Mouse (Mus musculus) CH12.LX (cell line): ENCODE measurements at regions not wholly inside any gene's neighbourhood (a gene's known extent, or its start where the extent isn't known, plus 50 kb on each side); places are given as distances from the start of the nearest gene placed in this dataset.

Source experiments
- DNase-seq: peaks from one replicate; pipeline ENCODE4 v3.0.0-alpha.2; 2013; ENCODE audit errors: extremely low read depth
- H3K27ac ChIP-seq: 2 replicates; pipeline ENCODE4 v1.5.1; 2012; ENCODE audit warnings: low read depth, mild to moderate bottlenecking, control low read depth, moderate library complexity; ENCODE audit not compliant: insufficient read depth
- H3K27me3 ChIP-seq: replicated peaks from 2 replicates; pipeline ENCODE3; 2012; ENCODE audit warnings: inconsistent platforms
- H3K36me3 ChIP-seq, 2 experiments: replicated peaks in 1 of 2; 2 replicates each; pipeline versions ENCODE3 to v1.6.1; 2012; ENCODE audit warnings: inconsistent platforms in 1 of 2, low read length in 1 of 2, mild to moderate bottlenecking in 1 of 2, mixed read lengths in 1 of 2, moderate library complexity in 1 of 2; ENCODE audit not compliant: control insufficient read depth in 1 of 2, insufficient read depth in 1 of 2
- H3K4me1 ChIP-seq, 2 experiments: 2 replicates each; pipeline ENCODE4 v1.6.1; 2012; ENCODE audit warnings: inconsistent platforms in 1 of 2, moderate library complexity in 1 of 2; ENCODE audit not compliant: insufficient read depth in 2 of 2, control insufficient read depth in 1 of 2
- H3K4me2 ChIP-seq: 2 replicates; pipeline ENCODE4 v1.6.1; 2012; ENCODE audit warnings: low read depth, mild to moderate bottlenecking, control low read depth; ENCODE audit not compliant: poor library complexity, insufficient read depth, severe bottlenecking
- H3K4me3 ChIP-seq, 3 experiments: fragments of 150-350 bp in 1 of 3; sonication (generic) in 1 of 3; replicated peaks in 1 of 3; 2 replicates each; pipeline versions ENCODE3 to v1.5.1; 2011 to 2012; ENCODE audit warnings: low read depth in 2 of 3, low read length in 2 of 3, mild to moderate bottlenecking in 2 of 3, moderate library complexity in 2 of 3, control low read depth in 1 of 3, improper control_type of control experiment in 1 of 3, inconsistent platforms in 1 of 3, mixed read lengths in 1 of 3; ENCODE audit not compliant: poor library complexity in 1 of 3
- H3K79me2 ChIP-seq: replicated peaks from 2 replicates; pipeline ENCODE4 v1.6.1; 2012; ENCODE audit warnings: mild to moderate bottlenecking, moderate library complexity; ENCODE audit not compliant: control insufficient read depth, poor library complexity, insufficient read depth, severe bottlenecking; ENCODE audit errors: extremely low read depth
- H3K9ac ChIP-seq: 2 replicates; pipeline ENCODE4 v1.6.1; 2012; ENCODE audit warnings: low read depth, mild to moderate bottlenecking, control low read depth, moderate library complexity; ENCODE audit not compliant: insufficient read depth
- H3K9me3 ChIP-seq: replicated peaks from 2 replicates; pipeline ENCODE3; 2012; ENCODE audit warnings: low read length, inconsistent platforms, mixed read lengths
- BHLHE40 ChIP-seq: IDR thresholded peaks from 2 replicates; pipeline ENCODE4 v1.6.1; 2011; ENCODE audit warnings: mild to moderate bottlenecking, low read depth, low read length, improper control_type of control experiment
- CHD1 ChIP-seq: IDR thresholded peaks from 2 replicates; pipeline ENCODE4 v1.6.1; 2012; ENCODE audit warnings: low read depth, low read length, improper control_type of control experiment, inconsistent platforms
- CHD2 ChIP-seq: IDR thresholded peaks from 2 replicates; pipeline ENCODE4 v1.6.1; 2011; ENCODE audit warnings: low read length, improper control_type of control experiment
- CTCF ChIP-seq, 2 experiments: IDR thresholded peaks in 1 of 2; conservative IDR thresholded peaks in 1 of 2; 2 replicates each; pipeline ENCODE4 v1.5.1; 2011 to 2012; ENCODE audit warnings: low read depth in 2 of 2, low read length in 2 of 2, improper control_type of control experiment in 1 of 2, inconsistent platforms in 1 of 2, mild to moderate bottlenecking in 1 of 2, moderate library complexity in 1 of 2
- E2F4 ChIP-seq: IDR thresholded peaks from 2 replicates; pipeline ENCODE4 v1.6.1; 2011; ENCODE audit warnings: low read depth, low read length, improper control_type of control experiment; ENCODE audit not compliant: insufficient replicate concordance
- JUN ChIP-seq: IDR thresholded peaks from 2 replicates; pipeline ENCODE4 v1.6.1; 2011; ENCODE audit warnings: low read depth, mild to moderate bottlenecking, low read length, improper control_type of control experiment, moderate library complexity; ENCODE audit not compliant: insufficient read depth
- JUND ChIP-seq: conservative IDR thresholded peaks from 2 replicates; pipeline ENCODE4 v1.6.1; 2011; ENCODE audit warnings: low read depth, low read length, improper control_type of control experiment
- MAFK ChIP-seq: IDR thresholded peaks from 2 replicates; pipeline ENCODE4 v1.6.1; 2011; ENCODE audit warnings: low read length, improper control_type of control experiment; ENCODE audit not compliant: insufficient replicate concordance
- MAX ChIP-seq: IDR thresholded peaks from 2 replicates; pipeline ENCODE4 v1.6.1; 2011; ENCODE audit warnings: low read length, improper control_type of control experiment
- MEF2A ChIP-seq: IDR thresholded peaks from 2 replicates; pipeline ENCODE4 v1.6.1; 2014; ENCODE audit warnings: low read depth, mild to moderate bottlenecking, inconsistent platforms, low read length, improper control_type of control experiment, borderline replicate concordance
- MYC ChIP-seq: IDR thresholded peaks from 2 replicates; pipeline ENCODE4 v1.6.1; 2011; ENCODE audit warnings: low read depth, mild to moderate bottlenecking, improper control_type of control experiment, low read length
- NRF1 ChIP-seq: IDR thresholded peaks from 2 replicates; pipeline ENCODE4 v1.6.1; 2014; ENCODE audit warnings: low read depth, mild to moderate bottlenecking, inconsistent platforms, low read length, improper control_type of control experiment, moderate library complexity
- PAX5 ChIP-seq: IDR thresholded peaks from 2 replicates; pipeline ENCODE4 v1.6.1; 2012; ENCODE audit warnings: low read length, inconsistent platforms, mixed read lengths
- POLR2AphosphoS2 ChIP-seq: IDR thresholded peaks from 2 replicates; pipeline ENCODE4 v1.6.1; 2011; ENCODE audit warnings: low read depth, low read length, improper control_type of control experiment
- RAD21 ChIP-seq: IDR thresholded peaks from 2 replicates; pipeline ENCODE4 v1.6.1; 2011; ENCODE audit warnings: low read depth, mild to moderate bottlenecking, low read length, improper control_type of control experiment, moderate library complexity
- SMC3 ChIP-seq: IDR thresholded peaks from 2 replicates; pipeline ENCODE4 v1.6.1; 2011; ENCODE audit warnings: low read depth, low read length, improper control_type of control experiment
- UBTF ChIP-seq: IDR thresholded peaks from 2 replicates; pipeline ENCODE4 v1.6.1; 2012; ENCODE audit warnings: low read depth, mild to moderate bottlenecking, inconsistent platforms, low read length, improper control_type of control experiment, moderate library complexity
- USF2 ChIP-seq: conservative IDR thresholded peaks from 2 replicates; pipeline ENCODE4 v1.6.1; 2011; ENCODE audit warnings: low read depth, low read length, improper control_type of control experiment
- ZKSCAN1 ChIP-seq: IDR thresholded peaks from 2 replicates; pipeline ENCODE4 v1.6.1; 2012; ENCODE audit warnings: low read depth, inconsistent platforms, low read length, improper control_type of control experiment, borderline replicate concordance
- ZMIZ1 ChIP-seq: IDR thresholded peaks from 2 replicates; pipeline ENCODE4 v1.6.1; 2012; ENCODE audit warnings: low read depth, mild to moderate bottlenecking, inconsistent platforms, low read length, improper control_type of control experiment
- dilution Hi-C: fragments of 300-500 bp; cut with MboI; formaldehyde crosslinking; loops from 2 replicates; pipeline ENCODE4 v1.14.3; 2020; ENCODE audit warnings: low sequenced_read_pairs; ENCODE audit not compliant: extremely low pct_unique_long_range_greater_than_20kb, extremely low pct_ligation_motif_present
- in situ Hi-C: fragments of 300-500 bp; cut with MboI; formaldehyde crosslinking; loops from 3 replicates; pipeline ENCODE4 v1.14.3; 2019; ENCODE audit warnings: low sequenced_read_pairs, low pct_ligation_motif_present, low pct_unique_long_range_greater_than_20kb, mixed read lengths

DNA sequence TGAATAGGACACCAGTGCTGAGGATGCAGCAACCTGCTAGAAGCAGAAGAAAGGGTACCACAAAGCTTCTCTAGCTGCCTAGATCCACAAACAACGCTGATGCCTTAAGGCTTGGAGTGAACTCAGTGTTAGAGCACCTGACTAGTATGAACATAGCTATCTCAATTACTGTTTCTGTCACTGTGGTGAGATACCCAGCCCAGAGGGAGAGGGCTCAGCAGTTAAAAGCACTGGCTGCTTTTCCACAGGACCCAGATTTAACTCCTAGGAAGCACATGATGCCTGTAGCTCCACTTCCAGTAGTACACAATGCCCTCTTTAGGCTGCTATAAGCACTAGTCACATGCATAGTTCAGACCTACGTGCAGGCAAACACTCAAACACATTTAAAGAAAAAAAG is 67.3 kb upstream of the Ngly1 start:
- Histone ChIP-seq H3K36me3 (no peaks in the 10 kb centered on the region), H3K27me3 (no peaks in the 10 kb centered on the region), H3K9ac (no peak overlapping the region), H3K4me1 (0 out of 4 replicates have a peak, but pooled peaks cover 0 to 3% of the 10 kb centered on the region in 2 experiments), H3K9me3 (no peaks in the 10 kb centered on the region), H3K4me3 (no peak overlapping the region), H3K4me2 (no peak overlapping the region)
- dilution Hi-C loops, result no loop called here
- in situ Hi-C loops, result loop anchor here (25.0 kb wide), 2 partner anchors 270 to 820 kb away; no protein-coding TSS in a partner anchor
- DNase-seq, result no peak
- TF ChIP-seq USF2, result no peak
- TF ChIP-seq RAD21, result peak; percentile 6
- TF ChIP-seq, all 38 proteins: peak for 1
- Histone ChIP-seq H3K79me2 (no peaks in the 10 kb centered on the region), H3K27ac (no peak overlapping the region)

DNA sequence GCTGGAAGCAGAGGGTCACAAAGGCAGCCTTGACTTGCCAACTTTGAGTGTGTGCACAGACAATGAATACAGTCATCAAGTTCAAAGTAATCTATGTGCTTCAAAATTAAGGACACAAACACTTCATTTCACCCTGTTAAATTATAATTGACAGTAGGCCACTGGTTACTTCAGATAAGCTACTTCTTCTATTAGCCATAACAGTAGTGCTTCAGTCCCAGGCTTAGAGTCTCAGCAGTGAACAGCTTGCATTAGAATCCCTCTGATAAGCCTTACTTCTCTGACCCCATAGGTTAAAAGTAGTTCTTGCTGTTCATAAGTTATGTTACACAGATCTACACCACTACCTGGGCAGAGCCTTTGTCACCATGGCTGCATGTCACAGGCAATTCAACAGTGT is 63.8 kb upstream of the Ngly1 start:
- no peak overlapping the region for H3K4me2 ChIP-seq
- DNase-seq, result no peak
- H3K4me3 ChIP-seq, result no peak overlapping the region
- TF ChIP-seq UBTF, result no peak
- no peak for TF ChIP-seq MAX
- no peak for TF ChIP-seq RAD21
- TF ChIP-seq SMC3, result no peak
- no peak for TF ChIP-seq E2F4
- no peak for TF ChIP-seq POLR2AphosphoS2
- no peak for TF ChIP-seq ZKSCAN1
- TF ChIP-seq PAX5, result no peak
- no peak for TF ChIP-seq JUN
- TF ChIP-seq NRF1, result no peak
- no peak for TF ChIP-seq MEF2A
- no peak for TF ChIP-seq CHD2
- no peak for TF ChIP-seq JUND
- no peak for TF ChIP-seq CTCF (conservative IDR thresholded peaks at IDR 0.05 in 1 of 2, IDR thresholded peaks at IDR 0.05 in 1 of 2; ENCODE audit: low read depth in 2 of 2, low read length in 2 of 2)
- TF ChIP-seq ZMIZ1, result no peak
- TF ChIP-seq BHLHE40, result no peak
- TF ChIP-seq MAFK, result no peak
- TF ChIP-seq CHD1, result no peak
- TF ChIP-seq MYC, result no peak
- TF ChIP-seq, all 38 proteins: peak for 0
- no peaks in the 10 kb centered on the region for H3K79me2 ChIP-seq
- H3K27me3 ChIP-seq, result no peaks in the 10 kb centered on the region
- H3K9me3 ChIP-seq, result no peaks in the 10 kb centered on the region
- in situ Hi-C loops (loop anchor here (25.0 kb wide), 2 partner anchors 273 to 823 kb away; no protein-coding TSS in a partner anchor), dilution Hi-C loops (no loop called here)
- H3K27ac ChIP-seq, result no peak overlapping the region
- H3K4me1 ChIP-seq, result 0 out of 4 replicates have a peak, but pooled peaks cover 0 to 3% of the 10 kb centered on the region in 2 experiments
- no peaks in the 10 kb centered on the region for H3K36me3 ChIP-seq
- H3K9ac ChIP-seq, result no peak overlapping the region
